Mouse (Mus musculus): ENCODE results near the gene Copg2. TPM values are rescaled to one million over a fixed set of nuclear protein-coding genes. Genes with fewer than 3 reads are reported as not detected.

Gene Copg2
- polyA plus RNA-seq (2014; fragmentation: Illumina TruSeq; extraction: RNeasy Lipid Tissue Mini Kit (QIAGEN cat#74804); ENCODE audit: low replicate concordance) = 32.8 TPM

DNA sequence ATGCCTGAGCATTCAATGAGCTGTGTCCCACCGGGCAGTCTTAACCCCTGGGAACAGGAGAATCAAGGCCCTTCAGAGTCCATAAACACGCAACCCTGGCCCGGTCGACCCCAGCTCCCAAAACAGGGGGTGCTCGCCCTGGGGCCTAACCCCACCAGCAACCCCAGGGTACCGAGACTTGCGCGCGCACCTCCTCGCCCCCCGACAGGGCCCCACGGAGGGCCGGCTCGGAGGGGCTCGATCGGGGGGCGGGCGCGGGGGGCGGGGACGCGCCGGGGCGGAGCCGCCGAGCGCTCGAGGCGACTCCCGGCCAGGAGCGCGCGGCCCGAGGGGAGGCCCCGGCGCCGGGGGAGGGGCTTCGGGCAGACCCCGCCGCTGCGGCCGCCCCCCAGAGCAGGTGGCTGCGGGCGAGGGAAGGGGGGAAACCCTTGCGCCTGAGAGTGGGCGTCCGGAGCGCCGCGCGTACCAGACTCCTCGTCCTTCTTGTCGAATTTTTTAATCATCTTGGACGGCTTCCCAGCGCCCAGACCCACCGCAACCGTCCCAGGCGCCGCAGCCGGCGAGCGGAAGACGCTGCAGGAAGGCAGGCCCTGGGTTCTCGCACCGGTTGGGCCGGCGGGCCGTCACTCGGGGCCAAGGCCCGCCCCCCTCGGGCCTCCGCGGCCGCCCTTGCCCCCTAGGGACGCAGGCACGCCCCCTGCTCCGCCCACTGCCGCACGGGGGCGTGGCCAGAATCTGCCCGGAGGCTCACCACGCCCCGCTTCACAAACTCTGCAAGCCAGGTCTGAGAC lies at the start of gene Copg2:
Gene Copg2 (minus strand): TSS at position 600 of the 791 bp plus-strand sequence.

DNA sequence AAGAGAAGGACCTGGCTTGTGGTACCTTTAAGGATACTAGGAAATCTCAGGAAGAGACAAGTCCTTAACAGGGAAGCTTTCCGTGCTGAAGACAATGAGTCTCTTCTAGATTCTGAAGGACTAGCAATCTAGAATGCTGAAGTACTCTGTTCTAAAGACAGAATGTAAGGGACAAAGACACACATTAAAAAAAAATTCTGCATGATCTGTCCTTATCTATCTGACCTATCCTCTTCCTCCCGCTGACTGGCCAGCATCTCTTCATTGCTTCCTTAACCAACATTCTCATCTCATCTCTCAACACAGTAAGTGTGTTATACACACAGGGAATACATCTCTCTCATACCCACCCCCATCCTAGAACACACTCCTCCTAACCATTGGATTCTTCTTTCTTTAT lies 18.9 kb upstream of the Copg2 start, which contains the start of gene Tsga13:
Gene Tsga13 (minus strand): TSS at position 101 of the 400 bp plus-strand sequence.

DNA sequence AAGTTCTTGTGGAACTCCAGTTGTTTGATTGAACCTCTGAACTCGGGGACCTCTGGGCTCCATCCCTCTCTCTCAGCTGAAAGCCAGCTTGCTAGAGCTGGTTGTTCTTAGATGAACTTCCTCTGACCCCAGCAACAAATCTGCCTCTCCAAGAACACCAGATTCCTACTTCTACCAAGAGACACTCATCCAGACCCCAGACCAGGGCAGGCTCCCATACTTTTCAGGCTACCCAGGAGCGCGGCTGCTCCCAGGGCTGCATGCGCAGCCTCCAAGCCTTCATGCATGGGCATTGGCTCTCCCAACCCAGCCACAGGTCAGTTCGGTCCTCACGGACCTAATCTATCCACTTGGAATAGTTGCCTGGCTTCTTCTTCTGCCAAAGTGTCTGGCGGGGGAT lies 173.3 kb downstream of the Copg2 start, which contains the start of gene Mest:
Gene Mest (plus strand): TSS at position 217 of the 400 bp plus-strand sequence.

Other genes starting within 250 kb of the Copg2 start
- gene Cep41, start 203.0 kb downstream of the Copg2 start, polyA plus RNA-seq (2014; fragmentation: Illumina TruSeq; extraction: RNeasy Lipid Tissue Mini Kit (QIAGEN cat#74804); ENCODE audit: low replicate concordance) = 5.6 TPM
- 1.9 TPM for gene Mest, start 173.2 kb downstream of the Copg2 start, polyA plus RNA-seq (2014; fragmentation: Illumina TruSeq; extraction: RNeasy Lipid Tissue Mini Kit (QIAGEN cat#74804); ENCODE audit: low replicate concordance)
- not detected for gene Tsga13, start 18.8 kb upstream of the Copg2 start, polyA plus RNA-seq (2014; fragmentation: Illumina TruSeq; extraction: RNeasy Lipid Tissue Mini Kit (QIAGEN cat#74804); ENCODE audit: low replicate concordance)
- gene Klf14, start 62.3 kb upstream of the Copg2 start, polyA plus RNA-seq (2014; fragmentation: Illumina TruSeq; extraction: RNeasy Lipid Tissue Mini Kit (QIAGEN cat#74804); ENCODE audit: low replicate concordance) = not detected